Mouse (Mus musculus) hindbrain, embryonic 15.5 days (tissue): ENCODE measurements around the gene Daam2. TPM values are rescaled to one million over a fixed set of nuclear protein-coding genes. Genes with fewer than 3 reads are reported as not detected.
A peak's percentile ranks its signal among the peaks of the same experiment; 100 is the strongest.
"Not testable (repeated sequence)": the region's sequence is repeated elsewhere in the genome, so short reads cannot be mapped to it uniquely, and the experiment has no call there.

ENCODE experiments used
- ATAC-seq: fragments of 200-750 bp; cut with Nextera tagmentation; 2 replicates; pipeline ENCODE4 v1.8.0; 2017; ENCODE audit warnings: low read depth, moderate number of reproducible peaks, moderate TSS enrichment; ENCODE audit not compliant: low FRiP score
- H3K27ac ChIP-seq: fragments of 300-500 bp; sonication (generic); replicated peaks from 2 replicates; pipeline ENCODE4 v1.5.1; 2015; ENCODE audit warnings: mild to moderate bottlenecking, inconsistent platforms
- H3K27me3 ChIP-seq: fragments of 300-500 bp; sonication (generic); 2 replicates; pipeline ENCODE4 v1.6.1; 2015; ENCODE audit warnings: control low read depth, inconsistent platforms
- H3K36me3 ChIP-seq: fragments of 300-500 bp; sonication (generic); 2 replicates; pipeline ENCODE4 v1.6.1; 2015; ENCODE audit warnings: control low read depth, inconsistent platforms
- H3K4me1 ChIP-seq: fragments of 300-500 bp; sonication (generic); replicated peaks from 2 replicates; pipeline ENCODE4 v1.6.1; 2015; ENCODE audit warnings: control low read depth, inconsistent platforms
- H3K4me2 ChIP-seq: fragments of 300-500 bp; sonication (generic); 2 replicates; pipeline ENCODE4 v1.6.1; 2015; ENCODE audit warnings: moderate library complexity, mild to moderate bottlenecking, inconsistent platforms
- H3K4me3 ChIP-seq: fragments of 300-500 bp; sonication (generic); 2 replicates; pipeline ENCODE4 v1.5.1; 2015; ENCODE audit warnings: mild to moderate bottlenecking, inconsistent platforms
- H3K9ac ChIP-seq: fragments of 300-500 bp; sonication (generic); 2 replicates; pipeline ENCODE4 v1.6.1; 2015; ENCODE audit warnings: inconsistent platforms
- H3K9me3 ChIP-seq: fragments of 300-500 bp; sonication (generic); 2 replicates; pipeline ENCODE4 v1.6.1; 2016; ENCODE audit warnings: control low read depth, inconsistent platforms
- WGBS: fragments of 180-500 bp; shearing (Covaris S2); methylation state at CpG from one replicate; pipeline ENCODE4 v1.1.7; 2015; 5-methylcytosine and 5-hydroxymethylcytosine counted together
- polyA plus RNA-seq: library from polyadenylated mRNA; unstranded; fragments of >200 nt; fragmentation: Nextera tagmentation; extraction: Ambion mirVana; gene quantifications from 2 replicates; pipeline ENCODE4 v1.2.1, GENCODE M21; 2015

Gene Daam2
- polyA plus RNA-seq, 1 experiment from 2014 or later, result 2.5 TPM

DNA sequence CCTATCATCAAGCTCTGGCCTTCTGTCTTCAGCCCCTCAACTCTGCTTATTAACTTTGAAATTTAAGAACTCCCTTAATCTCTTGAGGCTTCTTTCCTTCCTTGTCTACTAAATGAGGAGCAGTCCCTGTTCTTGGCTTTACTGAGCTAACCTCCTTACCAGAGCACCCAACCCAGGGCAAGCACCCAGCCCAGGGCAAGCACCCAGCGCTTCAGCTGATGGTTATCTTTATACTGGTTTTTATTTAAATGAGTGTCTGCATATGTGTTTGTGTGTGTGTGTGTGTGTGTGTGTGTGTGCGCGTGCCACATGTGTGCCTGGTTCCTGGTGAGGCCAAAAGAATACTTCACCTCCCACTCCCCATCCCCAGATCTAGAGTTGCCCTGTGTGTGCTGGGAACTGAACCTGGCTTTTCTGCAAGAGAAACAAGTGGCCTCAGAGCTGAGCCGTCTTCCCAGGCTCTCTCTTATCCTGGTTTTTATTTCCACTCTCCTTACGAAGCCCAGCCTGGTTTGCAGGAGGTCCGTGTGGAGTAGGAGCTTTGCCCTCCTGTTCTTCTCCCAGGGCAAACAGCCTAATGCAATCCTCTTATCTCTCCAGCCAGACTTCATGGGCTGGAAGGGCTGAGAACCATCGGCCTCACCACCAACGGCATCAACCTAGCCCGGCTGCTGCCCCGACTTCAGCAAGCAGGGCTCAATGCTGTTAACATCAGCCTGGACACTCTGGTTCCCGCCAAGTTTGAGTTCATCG lies 125.1 kb downstream of the Daam2 start:
- ATAC-seq, result no peak
- no peak overlapping the region for H3K4me2 ChIP-seq
- WGBS, result 88% methylated on average over 12 of the region's 12 CpGs
- H3K9ac ChIP-seq, result no peak overlapping the region
- H3K36me3 ChIP-seq, result peaks cover 13% of the 10 kb centered on the region; the same call in 1 of the 2 replicates
- no peaks in the 10 kb centered on the region for H3K9me3 ChIP-seq
- H3K27me3 ChIP-seq, result no peaks in the 10 kb centered on the region
- no peak overlapping the region for H3K27ac ChIP-seq
- H3K4me3 ChIP-seq, result no peak overlapping the region
- no peaks in the 10 kb centered on the region for H3K4me1 ChIP-seq

DNA sequence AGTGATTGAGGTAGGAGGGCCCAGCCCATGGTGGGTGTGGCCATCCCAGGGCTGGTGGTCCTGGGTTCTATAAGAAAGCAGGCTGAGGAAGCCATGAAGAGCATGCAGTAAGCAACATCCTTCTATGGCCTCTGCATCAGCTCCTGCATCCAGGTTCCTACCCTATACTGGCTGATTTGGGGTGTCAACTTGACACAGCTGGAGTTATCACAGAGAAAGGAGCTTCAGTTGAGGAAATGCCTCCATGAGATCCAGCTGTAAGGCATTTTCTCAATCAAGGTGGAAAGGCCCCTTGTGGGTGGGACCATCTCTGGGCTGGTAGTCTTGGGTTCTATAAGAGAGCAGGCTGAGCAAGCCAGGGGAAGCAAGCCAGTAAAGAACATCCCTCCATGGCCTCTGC lies 126.8 kb downstream of the Daam2 start:
- not testable (repeated sequence) for H3K9me3 ChIP-seq, ATAC-seq, H3K27me3 ChIP-seq, H3K9ac ChIP-seq, H3K4me3 ChIP-seq, H3K4me2 ChIP-seq, H3K27ac ChIP-seq, H3K4me1 ChIP-seq
- H3K36me3 ChIP-seq, result peaks cover 13% of the 10 kb centered on the region; the same call in 1 of the 2 replicates

DNA sequence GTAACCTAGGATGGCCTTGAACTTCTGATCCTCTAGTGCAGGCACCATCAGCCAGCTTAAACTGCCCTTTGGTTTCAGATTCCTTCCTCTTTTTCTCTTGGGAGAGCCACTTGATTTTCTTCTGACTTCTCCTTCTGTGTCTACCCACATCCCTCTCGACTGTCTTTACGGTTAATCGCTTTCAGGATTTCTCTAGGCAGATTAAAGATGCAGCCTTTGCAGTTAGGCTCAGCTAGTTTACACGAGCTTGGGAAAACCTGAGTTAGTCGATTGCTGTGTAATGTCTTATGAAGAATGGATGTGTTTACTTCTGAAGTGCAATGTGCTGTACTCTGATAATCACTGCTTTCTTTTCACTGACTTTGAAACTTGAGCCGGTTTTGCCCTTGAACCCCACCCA lies 127.5 kb downstream of the Daam2 start:
- 88% methylated on average over 6 of the region's 6 CpGs for WGBS

DNA sequence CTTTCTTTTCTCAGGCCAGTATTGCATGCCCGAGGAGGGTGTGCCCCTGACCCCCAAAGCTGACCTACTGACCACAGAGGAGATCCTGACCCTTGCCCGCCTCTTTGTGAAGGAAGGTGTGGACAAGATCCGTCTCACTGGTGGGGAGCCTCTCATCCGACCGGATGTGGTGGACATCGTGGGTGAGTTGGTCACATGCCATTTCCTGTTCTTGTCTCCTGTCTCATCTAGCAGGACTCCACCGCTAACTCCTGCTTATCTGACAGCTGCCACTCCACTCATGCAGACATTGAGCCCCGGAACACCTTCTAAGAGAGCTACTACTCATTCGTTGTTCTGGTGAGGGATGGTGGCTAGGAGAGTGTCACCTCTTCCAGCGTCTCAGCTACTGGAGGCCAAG lies 129.1 kb downstream of the Daam2 start:
- Histone ChIP-seq H3K27me3 (no peaks in the 10 kb centered on the region), H3K36me3 (peaks cover 13% of the 10 kb centered on the region; the same call in 1 of the 2 replicates), H3K4me2 (no peak overlapping the region), H3K4me3 (no peak overlapping the region), H3K4me1 (no peaks in the 10 kb centered on the region; the same call in 1 of the 2 replicates), H3K27ac (no peak overlapping the region), H3K9me3 (no peaks in the 10 kb centered on the region), H3K9ac (no peak overlapping the region)
- WGBS, result 90% methylated on average over 10 of the region's 10 CpGs
- no peak for ATAC-seq

More for the DNA sequence above, 127.5 kb downstream of the Daam2 start:
- peaks cover 13% of the 10 kb centered on the region; the same call in 1 of the 2 replicates for H3K36me3 ChIP-seq
- no peaks in the 10 kb centered on the region for H3K4me1 ChIP-seq
- no peak overlapping the region for H3K4me2 ChIP-seq
- no peaks in the 10 kb centered on the region for H3K9me3 ChIP-seq
- no peaks in the 10 kb centered on the region for H3K27me3 ChIP-seq
- no peak overlapping the region for H3K27ac ChIP-seq
- H3K4me3 ChIP-seq, result no peak overlapping the region
- ATAC-seq, result no peak
- H3K9ac ChIP-seq, result no peak overlapping the region

DNA sequence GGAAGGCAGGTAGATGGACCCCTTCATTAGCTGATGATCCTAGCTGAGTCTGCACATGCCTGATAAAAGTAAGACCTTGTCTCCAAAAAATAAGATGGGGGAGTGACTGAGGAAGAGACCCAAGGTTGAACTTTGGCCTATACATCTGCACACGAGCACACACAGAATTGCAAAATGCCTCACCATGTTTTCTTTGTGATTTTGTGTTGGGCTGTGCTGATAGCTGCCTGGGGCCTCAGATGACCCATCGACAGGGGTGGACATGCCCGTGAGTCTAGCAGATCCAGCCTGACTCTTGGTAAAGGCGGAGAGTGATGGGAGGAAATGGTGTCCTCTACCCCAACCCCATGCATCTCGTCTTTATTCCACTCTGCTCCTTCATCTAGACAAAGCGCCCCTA lies 129.9 kb downstream of the Daam2 start:
- Histone ChIP-seq H3K9me3 (no peaks in the 10 kb centered on the region), H3K4me2 (no peak overlapping the region), H3K4me1 (peaks cover 5% of the 10 kb centered on the region), H3K36me3 (peaks cover 13% of the 10 kb centered on the region; the same call in 1 of the 2 replicates), H3K27ac (no peak overlapping the region), H3K4me3 (no peak overlapping the region), H3K27me3 (no peaks in the 10 kb centered on the region), H3K9ac (no peak overlapping the region)
- WGBS, result 60% methylated on average over 6 of the region's 6 CpGs
- ATAC-seq, result no peak

DNA sequence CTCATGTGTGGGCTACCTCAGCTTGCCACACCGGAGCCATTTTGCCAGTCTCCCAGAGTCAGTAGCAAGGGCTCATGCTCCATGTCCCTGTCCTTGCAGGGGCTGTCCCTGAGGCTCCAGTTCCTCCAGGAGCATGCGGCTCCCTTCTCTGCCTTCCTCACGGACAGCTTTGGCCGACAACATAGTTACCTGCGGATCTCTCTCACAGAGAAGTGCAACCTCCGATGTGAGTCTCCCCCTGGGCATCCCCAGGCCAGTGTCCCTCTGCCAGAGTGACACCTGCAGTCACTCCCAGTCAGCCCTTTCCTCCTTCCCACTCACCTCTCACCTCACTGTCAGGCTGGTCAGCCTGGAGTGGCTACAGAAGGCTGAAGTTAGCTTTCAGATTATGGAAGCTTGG lies 131.1 kb downstream of the Daam2 start:
- Histone ChIP-seq H3K36me3 (peaks cover 12% of the 10 kb centered on the region; the same call in 1 of the 2 replicates), H3K4me3 (no peak overlapping the region), H3K9ac (no peak overlapping the region), H3K27ac (no peak overlapping the region), H3K4me2 (no peak overlapping the region), H3K4me1 (peaks cover 12% of the 10 kb centered on the region), H3K9me3 (no peaks in the 10 kb centered on the region), H3K27me3 (no peaks in the 10 kb centered on the region)
- 97% methylated on average over 6 of the region's 6 CpGs for WGBS
- ATAC-seq, result no peak

DNA sequence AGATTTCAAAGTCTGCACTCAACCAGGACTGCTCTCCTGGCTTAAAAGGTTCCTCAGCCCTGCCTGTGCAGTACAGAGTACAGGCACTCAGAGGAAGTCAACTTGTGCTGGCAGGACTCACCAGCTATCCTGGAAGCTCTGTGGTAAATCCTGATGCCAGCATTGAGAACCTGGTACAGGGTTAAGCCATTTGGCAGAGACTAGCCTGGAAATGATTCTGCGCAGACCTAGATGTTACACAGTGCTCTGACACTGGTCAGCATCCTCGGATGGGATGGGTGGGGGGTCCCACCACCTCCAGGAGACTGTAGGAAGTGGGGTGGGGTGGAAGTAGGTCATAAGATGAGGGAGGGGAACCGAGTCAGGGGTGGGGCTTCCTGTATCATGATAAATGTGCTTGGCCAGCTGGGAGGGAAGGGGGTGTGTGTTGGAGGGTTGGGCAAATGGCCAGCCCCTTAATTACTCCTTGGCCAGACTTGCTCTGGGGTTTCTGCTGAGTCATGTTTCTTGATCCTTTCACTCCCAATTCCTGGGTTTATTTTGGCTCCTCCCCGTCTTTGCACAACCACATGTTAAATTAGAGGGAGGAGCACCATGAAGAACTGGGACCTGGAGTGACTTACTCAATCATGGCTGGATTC lies 132.0 kb downstream of the Daam2 start:
- H3K9ac ChIP-seq, result no peak overlapping the region
- no peaks in the 10 kb centered on the region for H3K27me3 ChIP-seq
- no peak overlapping the region for H3K4me3 ChIP-seq
- H3K4me2 ChIP-seq, result no peak overlapping the region
- H3K27ac ChIP-seq, result no peak overlapping the region
- 76% methylated on average over 4 of the region's 4 CpGs for WGBS
- peaks cover 11% of the 10 kb centered on the region; the same call in 1 of the 2 replicates for H3K36me3 ChIP-seq
- peaks cover 18% of the 10 kb centered on the region for H3K4me1 ChIP-seq
- no peak for ATAC-seq
- no peaks in the 10 kb centered on the region for H3K9me3 ChIP-seq

DNA sequence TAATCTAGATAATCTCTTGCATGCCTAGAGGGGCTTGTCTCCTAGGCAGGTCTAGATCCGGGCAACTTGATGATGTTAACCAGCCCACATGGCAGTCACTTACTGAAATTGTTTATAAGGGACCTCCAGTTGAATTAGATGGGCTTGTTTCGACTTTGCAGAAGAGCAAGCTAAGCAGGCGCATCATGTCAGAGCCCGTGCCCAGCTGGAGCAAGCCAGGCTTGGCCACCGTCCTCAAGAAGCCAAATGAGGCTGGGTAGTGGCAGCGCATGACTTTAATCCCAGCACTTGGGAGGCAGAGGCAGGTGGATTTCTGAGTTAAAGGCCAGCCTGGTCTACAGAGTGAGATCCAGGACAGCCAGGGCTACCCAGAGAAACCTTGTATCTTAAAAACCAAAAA lies 133.0 kb downstream of the Daam2 start:
- Histone ChIP-seq H3K9me3 (no peaks in the 10 kb centered on the region), H3K4me3 (no peak overlapping the region), H3K9ac (no peak overlapping the region), H3K27ac (no peak overlapping the region), H3K36me3 (peaks cover 11% of the 10 kb centered on the region; the same call in 1 of the 2 replicates), H3K4me2 (no peak overlapping the region), H3K27me3 (no peaks in the 10 kb centered on the region), H3K4me1 (peaks cover 18% of the 10 kb centered on the region)
- ATAC-seq, result no peak
- 93% methylated on average over 6 of the region's 6 CpGs for WGBS

DNA sequence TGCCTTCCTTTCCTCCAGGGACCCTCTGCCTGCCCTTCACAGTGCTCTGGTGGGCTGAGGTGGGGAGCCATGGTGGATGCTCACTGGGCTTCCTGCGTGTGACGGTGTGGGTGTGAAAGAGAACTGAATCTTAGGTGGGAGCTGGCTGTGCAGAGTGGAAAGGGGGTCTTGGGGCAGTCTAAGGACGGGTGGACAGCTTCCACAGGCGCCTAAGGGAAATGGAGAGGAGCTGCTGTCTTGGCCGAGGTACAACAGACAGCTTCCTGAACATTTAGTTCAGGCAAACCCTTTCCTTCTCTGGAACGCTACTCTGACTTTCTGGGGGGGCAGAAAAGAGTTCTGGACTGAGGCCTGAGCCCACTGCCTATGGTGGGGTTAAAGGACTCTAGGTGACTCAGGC lies 134.0 kb downstream of the Daam2 start:
- no peak overlapping the region for H3K4me3 ChIP-seq
- WGBS, result 86% methylated on average over 6 of the region's 6 CpGs
- no peaks in the 10 kb centered on the region for H3K9me3 ChIP-seq
- no peak for ATAC-seq
- peaks cover 3% of the 10 kb centered on the region; the same call in 1 of the 2 replicates for H3K36me3 ChIP-seq
- H3K9ac ChIP-seq, result no peak overlapping the region
- peaks cover 18% of the 10 kb centered on the region for H3K4me1 ChIP-seq
- H3K27me3 ChIP-seq, result no peaks in the 10 kb centered on the region
- H3K27ac ChIP-seq, result no peak overlapping the region
- no peak overlapping the region for H3K4me2 ChIP-seq

DNA sequence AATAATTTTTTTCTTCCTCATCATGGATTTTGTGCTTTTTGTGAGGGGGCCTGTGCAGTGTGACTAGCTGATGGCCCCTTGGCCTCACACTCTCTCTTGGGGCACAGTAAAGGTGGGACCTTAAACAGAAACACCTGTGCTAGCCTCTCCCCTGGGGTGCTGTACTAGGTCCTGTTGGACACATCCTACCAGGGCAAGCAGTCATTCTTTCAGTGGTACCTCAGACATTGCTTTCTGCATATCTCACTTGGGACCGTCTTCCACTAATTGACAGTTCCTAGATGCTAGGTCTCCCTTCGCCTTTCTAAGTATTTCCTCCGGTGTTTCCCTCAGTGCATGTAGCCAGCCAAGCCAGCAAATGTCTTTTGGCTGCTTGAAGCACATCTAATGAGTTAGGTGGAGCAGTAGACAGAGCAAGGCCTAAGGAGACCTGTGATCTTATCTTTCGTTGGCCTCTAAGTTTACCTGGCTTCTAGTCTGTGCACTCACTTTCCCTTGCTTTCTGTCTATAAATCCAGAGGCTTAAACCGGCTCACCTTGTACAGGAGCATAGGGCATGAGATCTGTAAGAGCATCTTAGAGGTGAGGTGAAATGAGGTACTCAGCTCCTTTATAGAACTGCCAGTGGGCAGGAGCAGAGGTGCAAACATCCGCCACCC lies 134.5 kb downstream of the Daam2 start:
- Histone ChIP-seq H3K36me3 (no peaks in the 10 kb centered on the region), H3K27ac (no peak overlapping the region), H3K27me3 (no peaks in the 10 kb centered on the region), H3K4me3 (no peak overlapping the region), H3K9me3 (no peaks in the 10 kb centered on the region), H3K9ac (no peak overlapping the region), H3K4me2 (peak overlapping the region; percentile 67), H3K4me1 (peaks cover 18% of the 10 kb centered on the region)
- WGBS, result 91% methylated on average over 6 of the region's 6 CpGs
- no peak for ATAC-seq

DNA sequence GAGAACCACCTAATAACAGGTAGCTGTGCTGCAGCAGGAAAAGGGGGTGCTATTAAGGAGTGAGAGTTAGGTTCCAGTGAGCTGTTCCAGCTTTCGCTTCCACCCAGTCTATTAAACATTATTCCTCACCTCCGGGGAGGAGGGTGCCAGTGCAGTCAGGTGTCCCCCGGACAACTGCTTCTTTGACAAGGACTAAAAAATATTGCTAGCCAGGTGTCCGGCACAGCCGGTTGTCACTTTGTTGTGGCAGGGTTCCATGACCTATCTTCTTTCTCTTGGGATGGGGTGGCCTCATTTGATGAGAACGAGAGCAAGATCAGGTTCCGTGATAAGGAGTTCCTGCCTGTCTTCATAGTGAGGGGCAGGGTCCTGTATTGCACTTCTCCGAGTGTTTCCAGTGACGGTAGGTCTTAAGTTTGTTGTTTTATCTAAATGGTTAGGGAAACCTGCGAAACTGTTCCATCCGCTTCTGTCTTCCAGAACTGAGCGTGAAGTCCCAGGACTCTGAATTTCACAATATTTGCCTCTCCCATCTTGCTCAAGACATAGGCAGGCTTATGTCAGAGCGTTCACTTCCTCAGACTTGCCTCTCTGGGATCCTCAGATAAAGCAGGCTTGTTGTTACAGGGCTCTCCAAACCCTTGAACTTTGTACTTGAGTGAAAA lies 135.3 kb downstream of the Daam2 start:
- H3K4me2 ChIP-seq, result peak overlapping the region; percentile 67
- ATAC-seq, result no peak
- 0 out of 2 replicates have a peak overlapping the region, but pooled peaks have one; percentile 54 for H3K27ac ChIP-seq
- peaks cover 18% of the 10 kb centered on the region for H3K4me1 ChIP-seq
- H3K9ac ChIP-seq, result peak overlapping the region; percentile 68
- WGBS, result 64% methylated on average over 13 of the region's 13 CpGs
- H3K9me3 ChIP-seq, result no peaks in the 10 kb centered on the region
- no peaks in the 10 kb centered on the region for H3K36me3 ChIP-seq
- peak overlapping the region; percentile 66 for H3K4me3 ChIP-seq
- no peaks in the 10 kb centered on the region for H3K27me3 ChIP-seq
